Mouse (Mus musculus) cerebellum, adult 2 months (tissue): Measurements from ENCODE around the gene Diablo.

Experiments used
- CTCF ChIP-seq: fragments of 200-500 bp; IDR thresholded peaks from 2 replicates; pipeline ENCODE4 v1.5.1; 2011; ENCODE audit warnings: low read depth, mild to moderate bottlenecking, control low read depth, low read length, moderate library complexity, borderline replicate concordance; ENCODE audit not compliant: insufficient read depth
- POLR2A ChIP-seq: fragments of 200-500 bp; IDR thresholded peaks from 2 replicates; pipeline ENCODE4 v1.6.1; 2011; ENCODE audit warnings: low read length, control low read depth, borderline replicate concordance; ENCODE audit not compliant: insufficient read depth

DNA sequence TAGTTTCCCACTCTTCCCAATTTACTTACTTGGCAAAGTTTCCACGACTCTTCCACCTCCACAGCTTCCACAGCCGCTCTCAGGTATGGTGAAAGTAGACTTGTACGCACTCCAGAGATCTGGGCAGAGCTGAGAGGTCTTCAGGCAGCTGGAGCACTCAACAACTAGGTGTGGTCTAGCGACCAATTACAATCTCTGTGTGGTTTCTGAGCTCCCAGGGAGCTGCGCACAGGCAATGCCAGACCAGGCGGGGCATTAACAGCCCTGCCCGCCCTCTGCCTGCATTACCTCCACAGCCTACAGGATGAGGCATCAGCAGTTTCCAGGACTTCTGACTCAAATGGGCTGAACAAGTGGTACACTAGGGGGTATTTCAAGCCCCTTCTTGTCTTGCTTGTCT is 1.3 kb upstream of the Diablo start, which contains the start of gene Gm49027:
- TF ChIP-seq CTCF (no peak), POLR2A (no peak)
